Mouse (Mus musculus) G1E (cell line): ENCODE data around the gene Rapgef2. TPM values are rescaled to one million over a fixed set of nuclear protein-coding genes. Genes with fewer than 3 reads are reported as not detected.

Experiments
- ATAC-seq: 2 replicates; pipeline ENCODE4 v1.8.0; 2016; ENCODE audit warnings: mild to moderate bottlenecking; ENCODE audit not compliant: insufficient number of reproducible peaks, poor library complexity, low FRiP score, severe bottlenecking; ENCODE audit errors: extremely low read depth
- DNase-seq: peaks from one replicate; pipeline ENCODE4 v3.0.0; 2012; ENCODE audit warnings: low spot score
- H3K27me3 ChIP-seq: 2 replicates; pipeline ENCODE4 v1.6.1; 2012; ENCODE audit warnings: mild to moderate bottlenecking, low read length, inconsistent platforms; ENCODE audit not compliant: insufficient read depth
- H3K36me3 ChIP-seq: replicated peaks from 2 replicates; pipeline ENCODE3; 2012; ENCODE audit warnings: mild to moderate bottlenecking, inconsistent platforms
- H3K4me1 ChIP-seq: 2 replicates; pipeline ENCODE4 v1.6.1; 2012; ENCODE audit warnings: low read depth, low read length, inconsistent platforms, mixed read lengths; ENCODE audit not compliant: insufficient read depth
- H3K4me3 ChIP-seq: 2 replicates; pipeline ENCODE4 v1.5.1; 2012; ENCODE audit warnings: low read depth, mild to moderate bottlenecking, inconsistent platforms, low read length, moderate library complexity, mixed read lengths
- H3K9me3 ChIP-seq: replicated peaks from 2 replicates; pipeline ENCODE4 v1.6.1; 2012; ENCODE audit warnings: inconsistent platforms
- CTCF ChIP-seq: IDR thresholded peaks from 2 replicates; pipeline ENCODE4 v1.5.1; 2012; ENCODE audit warnings: low read depth, low read length, inconsistent platforms, mixed read lengths
- GATA1 ChIP-seq: IDR thresholded peaks from 2 replicates; pipeline ENCODE4 v1.6.1; 2012; ENCODE audit warnings: borderline replicate concordance, low read length, inconsistent platforms, mixed read lengths
- POLR2AphosphoS5 ChIP-seq: IDR thresholded peaks from 2 replicates; pipeline ENCODE4 v1.6.1; 2012; ENCODE audit warnings: low read depth, low read length, inconsistent platforms; ENCODE audit not compliant: insufficient replicate concordance
- polyA plus RNA-seq: library from polyadenylated mRNA; stranded (reverse); fragments of >175 nt; gene quantifications from 2 replicates; pipeline ENCODE4 v1.2.3, GENCODE M21; 2012
- total RNA-seq, 2 experiments: library from RNA; stranded (forward) in 1 of 2; stranded (reverse) in 1 of 2; fragments of 200-1000 nt in 1 of 2; fragments of >200 nt in 1 of 2; fragmentation: Nextera tagmentation in 1 of 2; gene quantifications; 2 replicates each; pipeline ENCODE4 v1.2.3; 2014 to 2017

Gene Rapgef2
- total and polyA plus RNA-seq, 3 experiments: 2.9 to 22.1 (median 18.7) TPM

- H3K4me3 ChIP-seq: no peak overlapping the region
- ATAC-seq (no peak), DNase-seq (no peak)
- no peak for TF ChIP-seq GATA1
- no peak for TF ChIP-seq POLR2AphosphoS5
- no peak for TF ChIP-seq CTCF
- H3K27me3 ChIP-seq: no peaks in the 10 kb centered on the region
- peaks cover 27% of the 10 kb centered on the region for H3K4me1 ChIP-seq
- no peaks in the 10 kb centered on the region for H3K36me3 ChIP-seq
- H3K9me3 ChIP-seq: peaks cover 11% of the 10 kb centered on the region
Observed at GRCm38 (mm10) chr3:79015621-79016474, 270.5 kb downstream of the Rapgef2 start.

Other genes starting within 250 kb of the Rapgef2 start
- not detected in 2 replicates for gene Gm17359, start 50.1 kb upstream of the Rapgef2 start, total RNA-seq (2014; fragmentation: Nextera tagmentation)
- not detected in 2 replicates for gene Gm17359, start 50.1 kb upstream of the Rapgef2 start, total RNA-seq (2017)
- gene Gm17359, start 50.1 kb upstream of the Rapgef2 start, polyA plus RNA-seq: not detected in 2 replicates